Mouse (Mus musculus): ENCODE data around the gene Cdx4. TPM values are rescaled to one million over a fixed set of nuclear protein-coding genes. Genes with fewer than 3 reads are reported as not detected.

Cdx4 gene
- polyA plus RNA-seq (2015; fragmentation: Nextera tagmentation; extraction: Ambion mirVana) = 0.06 TPM in 1 of 2 replicates, not detected in the other

- no peak for ATAC-seq (ENCODE audit: insufficient read depth, low FRiP score, low read depth)
- Histone ChIP-seq H3K36me3 (no peaks in the 10 kb centered on the region), H3K27ac (no peak within 1 kb of the TSS), H3K4me1 (no peaks in the 10 kb centered on the region), H3K9ac (no peak within 1 kb of the TSS), H3K4me3 (replicated peaks) (no peak within 1 kb of the TSS; the same call in 1 of the 2 replicates), H3K9me3 (no peaks in the 10 kb centered on the region), H3K4me2 (peak within 1 kb of the TSS; percentile 8; the same call in 1 of the 2 replicates), H3K27me3 (replicated peaks) (peaks cover 34% of the 10 kb centered on the region)
- 15% methylated on average over 13 of the region's 13 CpGs for WGBS
Observed at GRCm38 (mm10) chrX:103321146-103321545, at the start of gene Cdx4. TSS of gene Cdx4 (plus strand) at chrX:103321398.

GRCm38 (mm10) chrX:103274325-103274724 is 46.9 kb upstream of the Cdx4 start:
- Histone ChIP-seq H3K36me3 (no peaks in the 10 kb centered on the region), H3K9ac (no peak overlapping the region), H3K4me3 (replicated peaks) (no peak overlapping the region), H3K4me2 (no peak overlapping the region), H3K4me1 (no peaks in the 10 kb centered on the region), H3K27ac (no peak overlapping the region), H3K27me3 (replicated peaks) (no peaks in the 10 kb centered on the region), H3K9me3 (no peaks in the 10 kb centered on the region)
- no peak for ATAC-seq (ENCODE audit: insufficient read depth, low FRiP score, low read depth)
- WGBS = 81% methylated on average over 4 of the region's 5 CpGs

- H3K27me3 ChIP-seq (replicated peaks) = peaks cover 5% of the 10 kb centered on the region; the same call in 1 of the 2 replicates
- H3K4me1 ChIP-seq = no peaks in the 10 kb centered on the region
- no peaks in the 10 kb centered on the region for H3K36me3 ChIP-seq
- H3K4me2 ChIP-seq = no peak overlapping the region
- no peak overlapping the region for H3K9ac ChIP-seq
- 44% methylated on average over 4 of the region's 4 CpGs for WGBS
- H3K9me3 ChIP-seq = no peaks in the 10 kb centered on the region
- H3K4me3 ChIP-seq (replicated peaks) = no peak overlapping the region
- H3K27ac ChIP-seq = no peak overlapping the region
- ATAC-seq (ENCODE audit: insufficient read depth, low FRiP score, low read depth) = no peak
Observed at GRCm38 (mm10) chrX:103286899-103287722, 34.1 kb upstream of the Cdx4 start.

GRCm38 (mm10) chrX:103287846-103288377 is 33.3 kb upstream of the Cdx4 start:
- H3K4me3 ChIP-seq (replicated peaks) = no peak overlapping the region
- H3K27ac ChIP-seq = no peak overlapping the region
- H3K27me3 ChIP-seq (replicated peaks) = peaks cover 5% of the 10 kb centered on the region; the same call in 1 of the 2 replicates
- H3K4me1 ChIP-seq = no peaks in the 10 kb centered on the region
- H3K9ac ChIP-seq = no peak overlapping the region
- 29% methylated on average over 10 of the region's 10 CpGs for WGBS
- no peak for ATAC-seq (ENCODE audit: insufficient read depth, low FRiP score, low read depth)
- peak overlapping the region; percentile 23; the same call in 1 of the 2 replicates for H3K4me2 ChIP-seq
- no peaks in the 10 kb centered on the region for H3K36me3 ChIP-seq
- no peaks in the 10 kb centered on the region for H3K9me3 ChIP-seq

- no peaks in the 10 kb centered on the region for H3K36me3 ChIP-seq
- H3K9me3 ChIP-seq = no peaks in the 10 kb centered on the region
- no peak overlapping the region for H3K27ac ChIP-seq
- H3K4me1 ChIP-seq = no peaks in the 10 kb centered on the region
- H3K27me3 ChIP-seq (replicated peaks) = peaks cover 5% of the 10 kb centered on the region; the same call in 1 of the 2 replicates
- ATAC-seq (ENCODE audit: insufficient read depth, low FRiP score, low read depth) = no peak
- peak overlapping the region; percentile 45 for H3K4me2 ChIP-seq
- no peak overlapping the region for H3K9ac ChIP-seq
- 0 out of 2 replicates have a peak overlapping the region, but pooled peaks have one; percentile 3 for H3K4me3 ChIP-seq (replicated peaks)
- 20% methylated on average over 25 of the region's 25 CpGs for WGBS
Observed at GRCm38 (mm10) chrX:103288485-103289330, 32.5 kb upstream of the Cdx4 start.

- H3K27me3 ChIP-seq (replicated peaks) = no peaks in the 10 kb centered on the region; the same call in 1 of the 2 replicates
- no peak overlapping the region for H3K4me3 ChIP-seq (replicated peaks)
- H3K4me2 ChIP-seq = no peak overlapping the region
- 63% methylated on average over 4 of the region's 4 CpGs for WGBS
- H3K9me3 ChIP-seq = no peaks in the 10 kb centered on the region
- H3K36me3 ChIP-seq = no peaks in the 10 kb centered on the region
- no peaks in the 10 kb centered on the region for H3K4me1 ChIP-seq
- H3K9ac ChIP-seq = no peak overlapping the region
- ATAC-seq (ENCODE audit: insufficient read depth, low FRiP score, low read depth) = no peak
- H3K27ac ChIP-seq = no peak overlapping the region
Observed at GRCm38 (mm10) chrX:103298937-103299336, 22.3 kb upstream of the Cdx4 start.

- Histone ChIP-seq H3K9ac (no peak overlapping the region), H3K9me3 (no peaks in the 10 kb centered on the region), H3K4me3 (replicated peaks) (no peak overlapping the region), H3K4me2 (no peak overlapping the region), H3K27me3 (replicated peaks) (no peaks in the 10 kb centered on the region), H3K4me1 (no peaks in the 10 kb centered on the region), H3K36me3 (no peaks in the 10 kb centered on the region), H3K27ac (no peak overlapping the region)
- 84% methylated on average over 1 of the region's 1 CpGs for WGBS
- ATAC-seq (ENCODE audit: insufficient read depth, low FRiP score, low read depth) = no peak
Observed at GRCm38 (mm10) chrX:103308262-103308661, 12.9 kb upstream of the Cdx4 start.

- Histone ChIP-seq H3K4me3 (replicated peaks) (no peak overlapping the region), H3K9ac (no peak overlapping the region), H3K9me3 (no peaks in the 10 kb centered on the region), H3K27me3 (replicated peaks) (no peaks in the 10 kb centered on the region), H3K4me2 (no peak overlapping the region), H3K4me1 (no peaks in the 10 kb centered on the region), H3K36me3 (no peaks in the 10 kb centered on the region), H3K27ac (no peak overlapping the region)
- ATAC-seq (ENCODE audit: insufficient read depth, low FRiP score, low read depth) = no peak
- 86% methylated on average over 3 of the region's 3 CpGs for WGBS
Observed at GRCm38 (mm10) chrX:103311723-103312122, 9.5 kb upstream of the Cdx4 start.

GRCm38 (mm10) chrX:103314146-103314545 is 7.1 kb upstream of the Cdx4 start:
- no peaks in the 10 kb centered on the region for H3K9me3 ChIP-seq
- H3K36me3 ChIP-seq = no peaks in the 10 kb centered on the region
- H3K9ac ChIP-seq = no peak overlapping the region
- WGBS = 82% methylated on average over 6 of the region's 6 CpGs
- H3K4me2 ChIP-seq = no peak overlapping the region
- no peaks in the 10 kb centered on the region for H3K27me3 ChIP-seq (replicated peaks)
- H3K27ac ChIP-seq = no peak overlapping the region
- no peak overlapping the region for H3K4me3 ChIP-seq (replicated peaks)
- no peaks in the 10 kb centered on the region for H3K4me1 ChIP-seq
- ATAC-seq (ENCODE audit: insufficient read depth, low FRiP score, low read depth) = no peak

- no peak overlapping the region for H3K4me2 ChIP-seq
- ATAC-seq (ENCODE audit: insufficient read depth, low FRiP score, low read depth) = no peak
- 65% methylated on average over 3 of the region's 3 CpGs for WGBS
- no peaks in the 10 kb centered on the region for H3K4me1 ChIP-seq
- no peaks in the 10 kb centered on the region for H3K36me3 ChIP-seq
- H3K27me3 ChIP-seq (replicated peaks) = peaks cover 24% of the 10 kb centered on the region
- H3K9me3 ChIP-seq = no peaks in the 10 kb centered on the region
- H3K27ac ChIP-seq = no peak overlapping the region
- H3K9ac ChIP-seq = no peak overlapping the region
- H3K4me3 ChIP-seq (replicated peaks) = no peak overlapping the region
Observed at GRCm38 (mm10) chrX:103325900-103326299, 4.7 kb downstream of the Cdx4 start.

- Histone ChIP-seq H3K27ac (no peak overlapping the region), H3K4me2 (no peak overlapping the region), H3K9ac (no peak overlapping the region), H3K9me3 (no peaks in the 10 kb centered on the region), H3K27me3 (replicated peaks) (0 out of 2 replicates have a peak, but pooled peaks cover 4% of the 10 kb centered on the region), H3K36me3 (no peaks in the 10 kb centered on the region), H3K4me1 (no peaks in the 10 kb centered on the region), H3K4me3 (replicated peaks) (no peak overlapping the region)
- WGBS = 67% methylated on average over 8 of the region's 8 CpGs
- no peak for ATAC-seq (ENCODE audit: insufficient read depth, low FRiP score, low read depth)
Observed at GRCm38 (mm10) chrX:103329386-103329785, 8.2 kb downstream of the Cdx4 start.
